Mouse (Mus musculus): Measurements from ENCODE around the gene Dock7. TPM values are rescaled to one million over a fixed set of nuclear protein-coding genes. Genes with fewer than 3 reads are reported as not detected.

Gene Dock7
- total and polyA plus RNA-seq, 3 experiments: 0.30 TPM; not detected in 2

DNA sequence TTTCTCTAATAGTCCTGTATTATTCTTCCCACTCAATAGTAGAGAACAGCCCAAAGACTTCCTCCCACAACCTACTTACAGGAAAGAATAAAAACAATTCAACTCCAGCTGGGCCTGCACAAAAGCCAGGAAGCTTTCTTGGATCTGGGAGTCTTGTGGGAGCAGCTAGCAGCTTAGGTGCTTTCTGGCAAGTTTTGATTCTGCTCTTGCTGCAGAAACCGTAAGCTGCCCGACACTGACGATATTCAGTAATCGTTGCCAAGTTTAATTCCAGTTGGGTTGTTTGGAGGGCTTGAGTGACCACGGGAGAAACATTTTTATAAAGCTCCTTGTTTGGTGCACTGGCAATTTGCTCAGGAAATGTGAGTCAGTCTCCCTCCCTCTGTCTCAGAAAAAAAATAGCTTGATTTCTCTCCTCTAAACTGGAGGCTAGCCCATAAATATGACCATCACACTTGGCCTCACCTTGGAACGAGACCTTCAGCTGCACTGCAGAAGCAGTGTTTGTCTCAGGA lies 40.8 kb upstream of the Dock7 start:
- Histone ChIP-seq H3K9me3 (replicated peaks; ENCODE audit: low read length) (peaks cover 43% of the 10 kb centered on the region), H3K4me1 (ENCODE audit: control insufficient read depth in 1 of 2, insufficient read depth in 2 of 2) (no peaks in the 10 kb centered on the region), H3K79me2 (replicated peaks; ENCODE audit: control insufficient read depth, extremely low read depth, insufficient read depth, poor library complexity, severe bottlenecking) (no peaks in the 10 kb centered on the region), H3K27ac (ENCODE audit: insufficient read depth, low read depth) (no peak overlapping the region), H3K27me3 (replicated peaks) (no peaks in the 10 kb centered on the region), H3K9ac (ENCODE audit: insufficient read depth, low read depth) (no peak overlapping the region), H3K4me3 (replicated peaks in 1 of 3; ENCODE audit: low read depth in 2 of 3, low read length in 2 of 3, poor library complexity in 1 of 3) (no peak overlapping the region), H3K36me3 (replicated peaks in 1 of 2; ENCODE audit: control insufficient read depth in 1 of 2, insufficient read depth in 1 of 2, low read length in 1 of 2) (no peaks in the 10 kb centered on the region), H3K4me2 (ENCODE audit: insufficient read depth, low read depth, poor library complexity, severe bottlenecking) (no peak overlapping the region)
- in situ Hi-C loops (cut with MboI; ENCODE audit: low pct_ligation_motif_present, low pct_unique_long_range_greater_than_20kb, low sequenced_read_pairs): no loop called here
- dilution Hi-C loops (cut with MboI; ENCODE audit: extremely low pct_ligation_motif_present, extremely low pct_unique_long_range_greater_than_20kb, low sequenced_read_pairs): no loop called here
- no peak for DNase-seq (ENCODE audit: extremely low read depth)
- TF ChIP-seq SMC3 (IDR thresholded peaks at IDR 0.05; ENCODE audit: low read depth, low read length): no peak
- TF ChIP-seq ZNF384 (IDR thresholded peaks at IDR 0.05; ENCODE audit: low read depth, low read length): no peak
- TF ChIP-seq E2F4 (IDR thresholded peaks at IDR 0.05; ENCODE audit: insufficient replicate concordance, low read depth, low read length): no peak
- no peak for TF ChIP-seq POLR2AphosphoS2 (IDR thresholded peaks at IDR 0.05; ENCODE audit: low read depth, low read length)
- TF ChIP-seq PAX5 (IDR thresholded peaks at IDR 0.05; ENCODE audit: low read length): no peak
- no peak for TF ChIP-seq RAD21 (IDR thresholded peaks at IDR 0.05; ENCODE audit: low read depth, low read length)
- no peak for TF ChIP-seq JUN (IDR thresholded peaks at IDR 0.05; ENCODE audit: insufficient read depth, low read depth, low read length)
- no peak for TF ChIP-seq UBTF (IDR thresholded peaks at IDR 0.05; ENCODE audit: low read depth, low read length)
- no peak for TF ChIP-seq NRF1 (IDR thresholded peaks at IDR 0.05; ENCODE audit: low read depth, low read length)
- TF ChIP-seq USF2 (conservative IDR thresholded peaks at IDR 0.05; ENCODE audit: low read depth, low read length): no peak
- no peak for TF ChIP-seq ZKSCAN1 (IDR thresholded peaks at IDR 0.05; ENCODE audit: borderline replicate concordance, low read depth, low read length)
- TF ChIP-seq ETS1 (conservative IDR thresholded peaks at IDR 0.05; ENCODE audit: low read depth, low read length): no peak
- no peak for TF ChIP-seq IRF4 (IDR thresholded peaks at IDR 0.05; ENCODE audit: low read depth, low read length)
- no peak for TF ChIP-seq MXI1 (IDR thresholded peaks at IDR 0.05; ENCODE audit: low read depth, low read length)
- no peak for TF ChIP-seq NELFE (IDR thresholded peaks at IDR 0.05; ENCODE audit: low read depth, low read length)
- TF ChIP-seq MYC (IDR thresholded peaks at IDR 0.05; ENCODE audit: low read depth, low read length): no peak
- TF ChIP-seq GABPA (IDR thresholded peaks at IDR 0.05; ENCODE audit: insufficient replicate concordance, low read depth, low read length): no peak
- TF ChIP-seq ZC3H11A (IDR thresholded peaks at IDR 0.05; ENCODE audit: low read depth, low read length): no peak

DNA sequence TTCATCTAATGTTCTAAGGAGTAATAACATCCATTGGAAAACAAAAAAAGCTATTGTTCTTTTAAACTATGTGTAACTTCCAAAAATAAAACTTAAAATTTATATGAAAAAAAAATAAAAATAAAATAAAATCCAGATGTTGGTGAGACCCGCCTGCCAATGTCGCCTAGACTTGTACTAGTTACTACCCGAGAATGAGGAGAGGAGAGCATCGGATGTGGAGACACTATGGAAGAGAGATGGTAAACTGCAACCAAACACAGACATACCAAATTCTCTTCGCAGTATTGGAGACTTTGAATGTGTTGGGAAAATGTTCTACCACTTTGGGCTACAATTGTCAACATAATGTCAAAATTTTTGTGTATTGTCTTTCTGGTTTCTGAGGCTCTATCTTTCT lies 40.2 kb upstream of the Dock7 start:
- no peaks in the 10 kb centered on the region for H3K4me1 ChIP-seq (ENCODE audit: control insufficient read depth in 1 of 2, insufficient read depth in 2 of 2)
- H3K27ac ChIP-seq (ENCODE audit: insufficient read depth, low read depth): no peak overlapping the region
- H3K4me3 ChIP-seq (replicated peaks in 1 of 3; ENCODE audit: low read depth in 2 of 3, low read length in 2 of 3, poor library complexity in 1 of 3): no peak overlapping the region
- H3K4me2 ChIP-seq (ENCODE audit: insufficient read depth, low read depth, poor library complexity, severe bottlenecking): no peak overlapping the region
- dilution Hi-C loops (cut with MboI; ENCODE audit: extremely low pct_ligation_motif_present, extremely low pct_unique_long_range_greater_than_20kb, low sequenced_read_pairs): no loop called here
- peaks cover 41% of the 10 kb centered on the region for H3K9me3 ChIP-seq (replicated peaks; ENCODE audit: low read length)
- H3K36me3 ChIP-seq (replicated peaks in 1 of 2; ENCODE audit: control insufficient read depth in 1 of 2, insufficient read depth in 1 of 2, low read length in 1 of 2): no peaks in the 10 kb centered on the region
- no peaks in the 10 kb centered on the region for H3K79me2 ChIP-seq (replicated peaks; ENCODE audit: control insufficient read depth, extremely low read depth, insufficient read depth, poor library complexity, severe bottlenecking)
- in situ Hi-C loops (cut with MboI; ENCODE audit: low pct_ligation_motif_present, low pct_unique_long_range_greater_than_20kb, low sequenced_read_pairs): no loop called here
- no peaks in the 10 kb centered on the region for H3K27me3 ChIP-seq (replicated peaks)
- no peak for DNase-seq (ENCODE audit: extremely low read depth)
- TF ChIP-seq IRF4 (IDR thresholded peaks at IDR 0.05; ENCODE audit: low read depth, low read length) (no peak), SMC3 (IDR thresholded peaks at IDR 0.05; ENCODE audit: low read depth, low read length) (no peak), MXI1 (IDR thresholded peaks at IDR 0.05; ENCODE audit: low read depth, low read length) (no peak), KAT2A (IDR thresholded peaks at IDR 0.05; ENCODE audit: insufficient replicate concordance, low read length) (no peak), TCF12 (IDR thresholded peaks at IDR 0.05; ENCODE audit: low read depth, low read length) (no peak), ZMIZ1 (IDR thresholded peaks at IDR 0.05; ENCODE audit: low read depth, low read length) (no peak), MAFK (IDR thresholded peaks at IDR 0.05; ENCODE audit: insufficient replicate concordance, low read length) (no peak), E2F4 (IDR thresholded peaks at IDR 0.05; ENCODE audit: insufficient replicate concordance, low read depth, low read length) (no peak), RCOR1 (conservative IDR thresholded peaks at IDR 0.05; ENCODE audit: low read depth, low read length) (no peak), GABPA (IDR thresholded peaks at IDR 0.05; ENCODE audit: insufficient replicate concordance, low read depth, low read length) (no peak)
- H3K9ac ChIP-seq (ENCODE audit: insufficient read depth, low read depth): no peak overlapping the region
